Mouse (Mus musculus): ENCODE measurements around the gene Acta2. TPM values are rescaled to one million over a fixed set of nuclear protein-coding genes. Genes with fewer than 3 reads are reported as not detected.

Acta2 gene
- 0.36 TPM for polyA plus RNA-seq (2017; shearing (Covaris generic))

GRCm38 (mm10) chr19:34254880-34255681, at the start of gene Acta2:
Acta2 (minus strand) TSS chr19:34255590.

GRCm38 (mm10) chr19:34289948-34290789, 34.8 kb upstream of the Acta2 start, which contains the start of gene Fas:
Fas (plus strand) TSS chr19:34290666.

GRCm38 (mm10) chr19:34192008-34192963, 63.1 kb downstream of the Acta2 start, which contains the start of gene Stambpl1:
Stambpl1 (plus strand) TSS chr19:34192229.

Other genes with a start within 250 kb of the Acta2 start
- not detected for gene Lipk, start 247.3 kb downstream of the Acta2 start, polyA plus RNA-seq (2017; shearing (Covaris generic))
- gene Lipn, start 188.2 kb downstream of the Acta2 start, polyA plus RNA-seq (2017; shearing (Covaris generic)) = not detected
- gene Lipm, start 154.7 kb downstream of the Acta2 start, polyA plus RNA-seq (2017; shearing (Covaris generic)) = not detected
- not detected for gene Ankrd22, start 89.5 kb downstream of the Acta2 start, polyA plus RNA-seq (2017; shearing (Covaris generic))
- gene Stambpl1, start 63.4 kb downstream of the Acta2 start, polyA plus RNA-seq (2017; shearing (Covaris generic)) = 86.8 TPM
- gene Fas, start 35.1 kb upstream of the Acta2 start, polyA plus RNA-seq (2017; shearing (Covaris generic)) = 106 TPM
- not detected for gene Ch25h, start 219.6 kb upstream of the Acta2 start, polyA plus RNA-seq (2017; shearing (Covaris generic))